Mouse (Mus musculus) heart, postnatal 4 days (tissue): ENCODE results near the gene Slc7a14. TPM values are rescaled to one million over a fixed set of nuclear protein-coding genes. Genes with fewer than 3 reads are reported as not detected.

Source experiments
- DNase-seq: peaks from one replicate; pipeline ENCODE4 v3.0.0; 2021
- total RNA-seq, 2 experiments: library from RNA; stranded (reverse); gene quantifications; 2 replicates each; pipeline ENCODE4 v1.2.3; 2021

The Slc7a14 gene
- total RNA-seq, 2 experiments from 2014 or later: 0.38 to 0.43 TPM

DNA sequence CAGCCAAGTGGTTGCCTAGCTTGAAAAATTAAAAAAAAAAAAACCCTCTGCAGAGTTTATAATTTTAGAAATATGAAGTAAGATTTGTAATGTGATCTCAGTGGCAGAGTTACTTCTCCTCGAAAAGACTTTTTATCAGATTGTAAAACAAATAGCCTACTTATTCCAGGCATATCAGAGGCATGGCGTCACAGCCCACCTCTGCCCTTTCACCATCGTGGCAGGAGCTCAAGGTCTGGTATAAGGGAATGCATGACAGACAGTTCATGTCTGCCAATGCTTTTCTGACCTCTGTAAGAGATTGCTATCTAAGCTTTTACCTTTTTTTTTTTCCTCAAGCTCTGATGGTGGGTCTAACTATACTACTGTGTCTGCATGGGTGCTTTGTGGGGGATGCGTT, 102.1 kb downstream of the Slc7a14 start:
- DNase-seq: no peak

- no peak for DNase-seq
Observed at GRCm38 (mm10) chr3:31205167-31205566, 105.0 kb downstream of the Slc7a14 start.

DNA sequence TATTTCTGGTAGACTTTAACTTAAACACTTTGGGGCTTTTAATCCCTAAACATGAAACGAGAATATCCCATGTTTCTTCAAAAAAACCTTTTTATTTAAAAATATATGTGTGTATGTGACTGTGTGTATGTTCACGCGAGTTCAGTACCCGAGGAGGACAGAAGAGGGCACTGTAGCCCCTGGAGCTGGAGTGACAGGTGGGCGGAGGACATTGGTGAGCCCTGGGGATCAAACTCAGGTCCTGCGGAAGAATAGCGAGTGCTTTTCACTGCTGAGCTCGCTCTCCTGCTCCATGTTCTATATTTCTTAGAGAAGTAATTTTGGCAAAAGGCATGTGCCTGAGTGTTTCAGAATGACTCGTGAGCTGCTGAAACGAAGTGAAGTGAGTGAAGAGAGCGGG, 106.2 kb downstream of the Slc7a14 start:
- no peak for DNase-seq

DNA sequence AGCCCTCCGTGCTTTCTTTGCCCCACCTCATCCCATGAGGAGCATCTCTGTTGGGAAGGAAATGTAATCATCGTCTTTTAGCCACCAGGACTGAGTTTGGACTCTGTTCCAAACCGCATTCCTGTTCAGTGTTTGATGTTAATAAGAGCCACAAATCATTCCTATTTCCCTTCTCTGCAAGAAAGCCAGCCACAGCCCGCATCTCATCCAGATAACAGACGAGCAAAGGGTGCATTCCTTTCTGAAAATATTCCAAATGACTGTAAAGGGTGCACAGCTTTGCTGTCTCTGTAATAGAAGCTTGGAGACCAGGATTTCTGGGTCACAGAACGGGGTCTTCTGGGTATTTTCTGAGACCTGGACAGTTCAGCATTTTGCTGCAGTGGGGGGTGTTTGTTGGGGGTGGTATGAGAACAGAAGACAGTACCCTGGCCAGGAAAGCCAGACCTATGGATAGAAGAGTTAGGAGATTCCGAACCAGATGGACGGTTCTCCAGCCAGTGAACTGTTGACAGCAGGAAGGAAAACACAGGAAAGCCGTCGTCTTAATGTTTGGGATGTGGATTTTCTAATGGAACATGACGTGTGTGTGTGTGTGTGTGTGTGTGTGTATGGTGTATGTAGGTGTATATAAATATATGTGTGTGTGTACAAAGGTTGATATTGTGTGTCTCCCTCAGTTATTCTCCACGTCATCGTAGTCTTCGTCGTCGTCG, 110.9 kb downstream of the Slc7a14 start:
- no peak for DNase-seq

DNA sequence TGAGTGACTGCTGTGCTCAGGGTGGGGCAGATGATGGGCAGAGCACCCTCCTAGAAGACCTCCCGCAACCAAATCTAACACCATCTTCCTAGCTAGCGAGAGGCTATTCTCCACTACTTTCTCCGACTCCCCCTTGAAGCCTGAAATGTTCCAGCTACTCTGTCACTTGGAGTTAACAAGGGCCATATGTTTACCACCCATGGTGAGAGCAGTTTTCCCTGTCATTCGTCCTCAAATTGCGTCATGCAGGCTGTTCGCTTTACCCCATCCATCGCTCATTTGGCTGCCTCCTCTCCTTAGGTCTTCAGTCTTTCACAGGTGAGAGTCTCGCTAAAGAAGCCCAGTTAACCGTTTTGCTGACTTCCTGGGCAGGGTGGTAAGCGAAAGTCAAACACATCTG, 118.8 kb downstream of the Slc7a14 start:
- no peak for DNase-seq

- DNase-seq: no peak
Observed at GRCm38 (mm10) chr3:31190342-31190741, 119.8 kb downstream of the Slc7a14 start.

DNA sequence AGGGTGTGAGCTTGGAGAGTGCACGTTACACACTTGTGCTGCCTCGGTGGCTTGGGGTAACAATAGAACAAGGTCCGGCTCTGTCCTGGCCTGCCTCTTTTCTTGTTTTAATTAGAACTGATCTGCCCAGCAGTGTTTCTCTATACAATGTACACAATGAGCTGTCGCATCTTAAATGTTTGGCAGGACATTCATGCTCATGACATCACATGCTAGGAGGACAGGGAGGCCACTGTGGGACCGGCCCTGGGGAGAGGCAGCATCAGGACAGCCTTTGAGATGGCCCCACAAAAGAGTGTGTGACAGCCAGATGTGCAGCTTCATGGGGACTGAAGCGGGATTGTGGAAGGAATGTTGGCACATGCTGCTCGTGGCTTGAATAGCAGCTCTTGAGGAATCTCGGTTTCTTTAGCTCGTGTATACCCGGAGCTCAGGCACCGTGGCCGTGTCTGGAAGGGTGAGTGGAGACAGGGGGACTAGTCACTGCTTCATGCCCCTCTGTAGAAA, 143.8 kb downstream of the Slc7a14 start:
- DNase-seq: peak; percentile 36

- DNase-seq: no peak
Observed at GRCm38 (mm10) chr3:31165803-31166202, 144.4 kb downstream of the Slc7a14 start.

GRCm38 (mm10) chr3:31162860-31163259, 147.3 kb downstream of the Slc7a14 start:
- no peak for DNase-seq

DNA sequence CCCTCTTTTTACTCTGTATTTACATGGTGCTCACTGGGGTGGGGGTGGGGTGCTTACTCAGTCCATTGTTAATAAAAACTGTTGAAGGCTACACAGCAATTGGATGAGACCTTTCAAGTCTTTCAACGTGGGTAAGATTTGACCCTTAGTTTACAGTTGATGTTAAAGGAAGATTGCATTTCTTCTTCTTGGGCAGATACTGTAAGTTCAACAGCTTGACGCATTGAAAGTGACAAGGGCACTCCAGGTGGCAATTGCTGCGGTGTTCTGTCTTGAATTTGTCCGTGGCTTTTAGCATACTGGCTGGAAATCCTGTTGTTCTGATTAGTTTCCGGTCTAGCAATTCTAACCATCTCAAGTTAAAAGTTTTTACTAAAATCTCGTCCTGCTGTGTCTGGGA, 148.8 kb downstream of the Slc7a14 start:
- DNase-seq: no peak

DNA sequence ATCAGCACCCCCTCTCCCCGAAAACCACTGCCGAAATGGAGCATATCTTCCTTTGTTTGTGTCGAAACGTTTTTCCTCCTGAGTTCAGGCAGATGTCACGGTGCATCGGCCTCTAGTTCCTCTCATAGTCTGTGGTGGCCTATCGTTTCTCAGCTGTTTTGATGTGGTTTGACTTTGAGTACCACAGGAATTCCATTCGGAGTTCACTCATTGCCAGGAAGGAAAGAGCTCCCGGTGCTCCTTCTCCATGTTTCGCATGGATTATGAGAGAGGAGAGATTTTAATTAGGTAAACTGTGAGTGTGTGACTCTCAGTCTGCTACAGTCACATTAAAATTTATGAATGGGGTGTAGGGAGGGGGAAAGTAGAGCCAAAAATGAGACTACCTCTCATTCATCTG, 150.1 kb downstream of the Slc7a14 start:
- no peak for DNase-seq

DNA sequence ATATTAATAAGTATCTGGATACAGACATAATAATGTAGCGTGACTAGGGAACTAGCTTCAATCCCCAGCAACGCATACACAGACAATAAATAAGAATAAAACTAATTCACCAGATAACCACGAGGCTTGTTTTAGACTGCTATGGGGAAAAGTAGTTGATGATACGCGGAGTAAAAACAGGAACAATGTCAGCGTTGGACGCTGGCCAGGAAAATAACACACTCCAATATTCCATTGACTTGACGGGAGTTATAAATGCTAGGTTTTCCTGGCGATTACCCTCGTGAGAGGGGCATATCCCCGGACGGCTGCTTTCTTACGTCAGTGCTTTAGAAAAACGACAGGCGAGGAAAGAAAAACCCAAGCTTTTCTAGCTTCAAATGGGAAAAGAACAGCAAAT, 152.4 kb downstream of the Slc7a14 start:
- peak; percentile 34 for DNase-seq

- DNase-seq: peak; percentile 28
Observed at GRCm38 (mm10) chr3:31156126-31156525, 154.1 kb downstream of the Slc7a14 start.

Other genes with a start within 250 kb of the Slc7a14 start
- 10 to 100 TPM; 26.7 to 27.1 TPM for gene Skil, start 215.3 kb downstream of the Slc7a14 start, total RNA-seq
- 1 to 10 TPM; 3.2 to 3.7 TPM for gene Cldn11, start 160.5 kb downstream of the Slc7a14 start, total RNA-seq